Mouse (Mus musculus): Measurements from ENCODE around the gene Ugt1a6a. TPM values are rescaled to one million over a fixed set of nuclear protein-coding genes. Genes with fewer than 3 reads are reported as not detected.
A peak's percentile ranks its signal among the peaks of the same experiment; 100 is the strongest.

Gene Ugt1a6a
- polyA plus RNA-seq, 1 experiment from 2014 or later = 1.1 TPM

DNA sequence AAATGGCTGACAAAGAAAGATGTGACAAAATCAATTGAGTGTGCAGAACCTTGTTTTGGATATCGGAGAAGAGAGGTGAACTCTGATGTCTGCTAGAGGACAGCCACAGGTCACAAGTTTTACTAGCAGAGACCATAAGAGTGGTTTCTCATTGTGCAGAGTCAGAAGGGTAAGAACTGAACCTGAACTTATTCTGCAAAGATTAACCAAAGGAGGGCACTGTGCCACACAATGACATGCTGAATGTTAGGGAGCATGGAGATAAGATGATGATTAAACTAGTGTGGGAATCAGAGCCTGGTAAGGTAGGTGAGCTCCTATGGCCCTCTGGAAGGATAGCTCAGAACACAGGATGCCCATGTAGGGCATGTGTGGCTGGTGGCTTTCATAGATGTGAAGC is 61.1 kb downstream of the Ugt1a6a start:
- WGBS = 94% methylated on average over 1 of the region's 1 CpGs
- H3K9ac ChIP-seq = no peak overlapping the region
- ATAC-seq (ENCODE audit: insufficient number of reproducible peaks, insufficient read depth, low FRiP score, low TSS enrichment) = no peak

DNA sequence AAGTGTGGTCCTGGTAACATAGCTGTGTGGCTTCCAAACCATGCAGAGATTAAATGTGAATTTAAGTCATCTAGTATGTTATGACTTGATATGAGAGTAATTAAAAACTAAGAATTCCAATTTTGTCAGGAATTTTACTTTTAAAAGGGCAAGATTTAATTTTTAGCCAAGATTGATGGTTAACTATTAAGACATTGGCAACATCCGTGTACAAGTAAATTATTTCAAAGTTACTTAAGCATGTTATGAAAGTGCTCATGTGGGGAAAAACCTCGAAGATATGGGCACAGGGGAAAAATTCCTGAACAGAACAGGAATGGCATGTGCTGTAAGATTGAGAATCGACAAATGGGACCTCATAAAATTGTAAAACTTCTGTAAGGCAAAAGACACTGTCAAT is 62.8 kb downstream of the Ugt1a6a start:
- Histone ChIP-seq H3K4me1 (no peaks in the 10 kb centered on the region), H3K36me3 (no peaks in the 10 kb centered on the region), H3K9me3 (no peaks in the 10 kb centered on the region), H3K9ac (no peak overlapping the region), H3K4me3 (no peak overlapping the region), H3K27me3 (no peaks in the 10 kb centered on the region), H3K4me2 (replicated peaks) (no peak overlapping the region), H3K27ac (no peak overlapping the region)
- WGBS = 81% methylated on average over 3 of the region's 3 CpGs
- no peak for ATAC-seq (ENCODE audit: insufficient number of reproducible peaks, insufficient read depth, low FRiP score, low TSS enrichment)

More for the DNA sequence above, 61.1 kb downstream of the Ugt1a6a start:
- no peak overlapping the region for H3K4me2 ChIP-seq (replicated peaks)
- H3K4me1 ChIP-seq = no peaks in the 10 kb centered on the region
- no peak overlapping the region for H3K27ac ChIP-seq
- no peaks in the 10 kb centered on the region for H3K27me3 ChIP-seq
- no peak overlapping the region for H3K4me3 ChIP-seq
- no peaks in the 10 kb centered on the region for H3K9me3 ChIP-seq
- H3K36me3 ChIP-seq = no peaks in the 10 kb centered on the region

- no peak for ATAC-seq (ENCODE audit: insufficient number of reproducible peaks, insufficient read depth, low FRiP score, low TSS enrichment)
- Histone ChIP-seq H3K4me1 (peaks cover 2% of the 10 kb centered on the region; the same call in 1 of the 2 replicates), H3K27ac (no peak overlapping the region), H3K27me3 (no peaks in the 10 kb centered on the region), H3K36me3 (no peaks in the 10 kb centered on the region), H3K9ac (no peak overlapping the region), H3K9me3 (peaks cover 11% of the 10 kb centered on the region; the same call in 1 of the 2 replicates), H3K4me2 (replicated peaks) (no peak overlapping the region), H3K4me3 (no peak overlapping the region)
- 74% methylated on average over 2 of the region's 2 CpGs for WGBS
Observed at GRCm38 (mm10) chr1:88199996-88200395, 65.4 kb downstream of the Ugt1a6a start.

DNA sequence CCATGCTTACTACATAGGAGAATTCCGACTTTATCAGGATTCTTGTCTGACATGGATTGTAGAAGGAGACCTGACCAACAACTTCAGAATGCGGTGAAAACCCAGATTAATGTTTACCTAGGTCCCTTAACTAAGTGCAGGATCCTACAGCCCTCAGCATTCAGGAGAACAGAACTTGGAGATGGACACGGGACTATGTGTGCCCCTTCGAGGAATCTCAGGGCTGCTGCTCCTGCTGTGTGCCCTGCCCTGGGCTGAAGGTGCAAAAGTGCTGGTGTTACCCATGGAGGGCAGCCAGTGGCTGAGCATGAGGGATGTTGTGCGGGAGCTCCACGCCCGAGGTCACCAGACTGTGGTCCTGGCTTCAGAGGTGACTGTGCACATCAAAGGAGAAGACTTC is 65.8 kb downstream of the Ugt1a6a start, which contains the start of gene Ugt1a2:
TSS of gene Ugt1a2 (plus strand) at position 146 of the 400 bp plus-strand sequence.
- Histone ChIP-seq H3K4me3 (no peak within 1 kb of the TSS), H3K36me3 (no peaks in the 10 kb centered on the region), H3K9ac (no peak within 1 kb of the TSS), H3K27ac (no peak within 1 kb of the TSS), H3K27me3 (no peaks in the 10 kb centered on the region), H3K9me3 (peaks cover 12% of the 10 kb centered on the region; the same call in 1 of the 2 replicates), H3K4me1 (peaks cover 6% of the 10 kb centered on the region), H3K4me2 (replicated peaks) (no peak within 1 kb of the TSS)
- 74% methylated on average over 7 of the region's 7 CpGs for WGBS
- ATAC-seq (ENCODE audit: insufficient number of reproducible peaks, insufficient read depth, low FRiP score, low TSS enrichment) = no peak

DNA sequence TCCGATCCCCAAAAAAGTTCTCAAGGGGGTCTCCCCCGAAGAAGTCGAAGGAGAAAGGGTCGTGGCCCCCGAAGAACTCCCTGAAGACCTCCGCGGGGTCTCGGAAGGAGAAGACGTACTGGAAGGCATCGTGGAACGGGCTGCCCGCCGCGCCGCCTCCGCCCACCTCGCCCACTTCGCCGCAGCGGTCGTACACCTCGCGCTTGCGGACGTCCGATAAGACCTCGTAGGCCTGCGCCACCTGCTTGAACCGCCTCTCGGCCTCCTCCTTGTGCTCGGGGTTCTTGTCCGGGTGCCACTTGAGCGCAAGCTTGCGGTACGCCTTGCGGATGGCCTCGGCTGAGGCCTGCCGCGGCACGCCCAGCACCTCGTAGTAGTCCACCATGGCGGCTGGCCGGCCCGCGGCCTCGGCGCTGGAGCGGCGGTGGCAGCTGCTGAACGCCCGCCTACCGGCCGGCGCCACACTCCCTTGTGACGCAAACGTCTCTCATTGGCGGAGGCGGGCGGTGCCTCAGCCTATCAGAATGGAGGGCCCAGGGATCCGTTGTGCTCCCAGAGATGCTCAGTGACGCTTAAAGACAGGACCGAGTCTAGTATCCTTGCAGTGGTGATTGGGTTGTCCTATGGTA is 70.8 kb downstream of the Ugt1a6a start, which contains the start of gene Dnajb3:
TSS of gene Dnajb3 (minus strand) at position 489 of the 629 bp plus-strand sequence.
- H3K27me3 ChIP-seq = no peaks in the 10 kb centered on the region
- H3K36me3 ChIP-seq = no peaks in the 10 kb centered on the region
- 5% methylated on average over 62 of the region's 62 CpGs for WGBS
- ATAC-seq (ENCODE audit: insufficient number of reproducible peaks, insufficient read depth, low FRiP score, low TSS enrichment) = peak; percentile 95
- peaks cover 6% of the 10 kb centered on the region for H3K4me1 ChIP-seq
- H3K4me3 ChIP-seq = peak within 1 kb of the TSS; percentile 46
- H3K9ac ChIP-seq = peak within 1 kb of the TSS; percentile 44
- H3K4me2 ChIP-seq (replicated peaks) = peak within 1 kb of the TSS; percentile 73
- H3K27ac ChIP-seq = no peak within 1 kb of the TSS
- H3K9me3 ChIP-seq = peaks cover 12% of the 10 kb centered on the region; the same call in 1 of the 2 replicates

DNA sequence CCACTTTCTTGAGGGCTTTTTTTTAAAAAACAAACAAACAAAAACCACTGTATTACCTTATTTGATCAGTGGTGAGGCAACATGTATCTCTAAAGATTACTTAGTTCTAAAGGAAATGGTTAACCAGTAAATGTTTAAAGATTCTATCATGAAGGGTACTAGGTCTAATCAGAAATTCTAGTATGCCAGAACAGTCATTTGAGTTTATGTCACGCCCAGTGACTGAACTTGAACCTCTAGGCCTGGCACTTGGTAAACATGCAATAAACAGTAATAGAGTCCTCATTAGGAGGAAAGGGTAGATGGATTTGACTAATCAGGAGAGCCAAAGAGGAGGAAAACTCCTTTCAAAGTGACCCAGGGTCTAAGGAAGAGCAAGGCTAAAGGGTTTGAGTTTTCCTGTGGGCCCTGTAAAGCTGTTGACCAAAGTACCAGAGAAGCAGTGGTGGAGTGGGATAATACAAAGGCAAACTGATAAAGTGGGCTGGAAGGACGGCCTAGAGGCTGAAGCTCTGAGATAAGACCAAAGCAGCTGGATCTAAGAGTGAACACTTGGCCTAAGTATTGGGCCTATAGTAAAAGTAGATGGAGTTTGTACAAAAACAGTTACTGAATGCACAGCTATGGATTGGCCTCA is 72.4 kb downstream of the Ugt1a6a start:
- H3K9ac ChIP-seq = no peak overlapping the region
- peaks cover 19% of the 10 kb centered on the region for H3K9me3 ChIP-seq
- H3K4me2 ChIP-seq (replicated peaks) = no peak overlapping the region
- H3K27me3 ChIP-seq = no peaks in the 10 kb centered on the region
- no peak for ATAC-seq (ENCODE audit: insufficient number of reproducible peaks, insufficient read depth, low FRiP score, low TSS enrichment)
- 81% methylated on average over 2 of the region's 2 CpGs for WGBS
- H3K4me3 ChIP-seq = no peak overlapping the region
- no peak overlapping the region for H3K27ac ChIP-seq
- no peaks in the 10 kb centered on the region for H3K36me3 ChIP-seq
- H3K4me1 ChIP-seq = peaks cover 6% of the 10 kb centered on the region

GRCm38 (mm10) chr1:88211812-88212211 is 77.2 kb downstream of the Ugt1a6a start, which contains the start of gene Ugt1a1:
Gene Ugt1a1 (plus strand): TSS chr1:88211959.
- 67% methylated on average over 8 of the region's 8 CpGs for WGBS
- H3K9ac ChIP-seq = no peak within 1 kb of the TSS
- H3K4me2 ChIP-seq (replicated peaks) = no peak within 1 kb of the TSS
- no peak within 1 kb of the TSS for H3K27ac ChIP-seq
- ATAC-seq (ENCODE audit: insufficient number of reproducible peaks, insufficient read depth, low FRiP score, low TSS enrichment) = peak; percentile 1; the same call in 1 of the 2 replicates
- H3K27me3 ChIP-seq = no peaks in the 10 kb centered on the region
- H3K4me1 ChIP-seq = no peaks in the 10 kb centered on the region
- H3K4me3 ChIP-seq = no peak within 1 kb of the TSS
- H3K9me3 ChIP-seq = peaks cover 51% of the 10 kb centered on the region
- H3K36me3 ChIP-seq = no peaks in the 10 kb centered on the region

- Histone ChIP-seq H3K9ac (no peak overlapping the region), H3K27me3 (no peaks in the 10 kb centered on the region), H3K4me2 (replicated peaks) (no peak overlapping the region), H3K4me3 (no peak overlapping the region), H3K36me3 (no peaks in the 10 kb centered on the region), H3K9me3 (peaks cover 57% of the 10 kb centered on the region), H3K4me1 (no peaks in the 10 kb centered on the region), H3K27ac (no peak overlapping the region)
- 62% methylated on average over 8 of the region's 8 CpGs for WGBS
- ATAC-seq (ENCODE audit: insufficient number of reproducible peaks, insufficient read depth, low FRiP score, low TSS enrichment) = no peak; the same call in 1 of the 2 replicates
Observed at GRCm38 (mm10) chr1:88212341-88213045, 77.9 kb downstream of the Ugt1a6a start.

GRCm38 (mm10) chr1:88213061-88213460 is 78.5 kb downstream of the Ugt1a6a start:
- no peak for ATAC-seq (ENCODE audit: insufficient number of reproducible peaks, insufficient read depth, low FRiP score, low TSS enrichment)
- H3K36me3 ChIP-seq = no peaks in the 10 kb centered on the region
- H3K27me3 ChIP-seq = no peaks in the 10 kb centered on the region
- no peak overlapping the region for H3K4me2 ChIP-seq (replicated peaks)
- no peak overlapping the region for H3K4me3 ChIP-seq
- H3K9ac ChIP-seq = no peak overlapping the region
- H3K9me3 ChIP-seq = peaks cover 60% of the 10 kb centered on the region
- WGBS = 75% methylated on average over 1 of the region's 1 CpGs
- H3K27ac ChIP-seq = no peak overlapping the region
- no peaks in the 10 kb centered on the region for H3K4me1 ChIP-seq

DNA sequence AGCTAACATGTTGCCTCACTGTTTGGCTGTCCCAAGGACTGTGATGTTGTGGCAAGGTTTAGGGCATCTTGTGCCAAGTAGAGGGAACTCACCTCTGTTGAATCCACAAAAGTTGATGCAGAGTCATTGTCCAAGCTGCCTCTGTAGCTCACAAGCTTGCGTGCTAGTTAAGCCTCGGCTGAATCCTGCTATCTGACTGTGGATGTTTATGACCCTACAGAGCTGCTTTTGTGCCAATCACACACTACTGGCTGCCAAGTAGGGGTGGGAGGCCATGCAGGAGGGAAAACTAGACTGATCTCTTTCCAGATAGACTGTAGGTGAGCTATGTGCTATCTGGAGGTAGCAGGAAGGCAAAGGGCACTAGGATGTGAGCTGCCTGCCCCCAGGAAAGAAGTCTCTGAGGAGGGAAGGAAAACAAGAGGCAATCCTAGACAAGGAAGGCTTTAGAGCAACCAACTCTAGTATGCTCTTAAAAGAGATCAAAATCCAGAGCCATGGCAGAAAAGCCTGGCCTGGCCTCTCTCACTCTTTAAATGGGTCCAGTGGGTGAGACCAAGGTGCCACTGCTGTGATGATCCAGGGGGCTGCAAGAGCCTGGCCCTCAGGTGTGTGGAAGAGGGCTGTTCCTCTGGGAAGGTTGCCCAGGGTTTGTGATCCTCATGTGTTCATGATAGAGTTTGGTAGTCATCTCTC is 79.3 kb downstream of the Ugt1a6a start:
- Histone ChIP-seq H3K9me3 (peaks cover 60% of the 10 kb centered on the region), H3K4me1 (no peaks in the 10 kb centered on the region), H3K36me3 (no peaks in the 10 kb centered on the region), H3K4me3 (no peak overlapping the region), H3K27me3 (no peaks in the 10 kb centered on the region), H3K27ac (no peak overlapping the region), H3K9ac (no peak overlapping the region), H3K4me2 (replicated peaks) (no peak overlapping the region)
- no peak for ATAC-seq (ENCODE audit: insufficient number of reproducible peaks, insufficient read depth, low FRiP score, low TSS enrichment)
- WGBS = 81% methylated on average over 2 of the region's 2 CpGs

- no peak for ATAC-seq (ENCODE audit: insufficient number of reproducible peaks, insufficient read depth, low FRiP score, low TSS enrichment)
- Histone ChIP-seq H3K4me2 (replicated peaks) (no peak overlapping the region), H3K9ac (no peak overlapping the region), H3K36me3 (no peaks in the 10 kb centered on the region), H3K4me1 (no peaks in the 10 kb centered on the region), H3K27ac (no peak overlapping the region), H3K4me3 (no peak overlapping the region), H3K9me3 (peaks cover 60% of the 10 kb centered on the region), H3K27me3 (no peaks in the 10 kb centered on the region)
- WGBS = 78% methylated on average over 2 of the region's 2 CpGs
Observed at GRCm38 (mm10) chr1:88214462-88214952, 79.9 kb downstream of the Ugt1a6a start.

All from embryonic facial prominence, embryonic 12.5 days (tissue).